Mouse (Mus musculus) hindbrain, embryonic 11.5 days (tissue): Measurements from ENCODE around the gene Sbk1. TPM values are rescaled to one million over a fixed set of nuclear protein-coding genes. Genes with fewer than 3 reads are reported as not detected.
A peak's percentile ranks its signal among the peaks of the same experiment; 100 is the strongest.

Experiments
- ATAC-seq: fragments of 200-750 bp; cut with Nextera tagmentation; 2 replicates; pipeline ENCODE4 v1.8.0; 2017; ENCODE audit warnings: mild to moderate bottlenecking, moderate TSS enrichment, moderate library complexity; ENCODE audit not compliant: low FRiP score
- DNase-seq: peaks from one replicate; pipeline ENCODE4 v3.0.0-alpha.2; 2015; ENCODE audit warnings: low spot score
- H3K27ac ChIP-seq: fragments of 300-500 bp; sonication (generic); 2 replicates; pipeline ENCODE4 v1.5.1; 2014; ENCODE audit warnings: mild to moderate bottlenecking, low read depth, low read length
- H3K27me3 ChIP-seq: fragments of 300-500 bp; sonication (generic); 2 replicates; pipeline ENCODE4 v1.6.1; 2014; ENCODE audit warnings: mild to moderate bottlenecking, low read length, moderate library complexity, mixed read lengths; ENCODE audit not compliant: control insufficient read depth, insufficient read depth
- H3K36me3 ChIP-seq: fragments of 300-500 bp; sonication (generic); 2 replicates; pipeline ENCODE4 v1.6.1; 2014; ENCODE audit warnings: mild to moderate bottlenecking, low read length, moderate library complexity, mixed read lengths; ENCODE audit not compliant: control insufficient read depth, insufficient read depth
- H3K4me1 ChIP-seq: fragments of 300-500 bp; sonication (generic); replicated peaks from 2 replicates; pipeline ENCODE4 v1.6.1; 2014; ENCODE audit warnings: low read length, mixed read lengths; ENCODE audit not compliant: control insufficient read depth, insufficient read depth
- H3K4me2 ChIP-seq: fragments of 300-500 bp; sonication (generic); replicated peaks from 2 replicates; pipeline ENCODE4 v1.6.1; 2014; ENCODE audit warnings: mild to moderate bottlenecking, low read depth, low read length
- H3K4me3 ChIP-seq: fragments of 300-500 bp; sonication (generic); 2 replicates; pipeline ENCODE4 v1.5.1; 2014; ENCODE audit warnings: low read depth, low read length
- H3K9ac ChIP-seq: fragments of 300-500 bp; sonication (generic); 2 replicates; pipeline ENCODE4 v1.6.1; 2014; ENCODE audit warnings: low read depth, low read length
- H3K9me3 ChIP-seq: fragments of 300-500 bp; sonication (generic); 2 replicates; pipeline ENCODE4 v1.6.1; 2016; ENCODE audit warnings: low read length; ENCODE audit not compliant: control insufficient read depth
- WGBS: fragments of 180-500 bp; shearing (Covaris S2); extraction: QIAGEN DNeasy Blood & Tissue Kit; methylation state at CpG from one replicate; pipeline ENCODE4 v1.1.7; 2014; 5-methylcytosine and 5-hydroxymethylcytosine counted together
- polyA plus RNA-seq: library from polyadenylated mRNA; unstranded; fragments of >200 nt; fragmentation: Nextera tagmentation; extraction: Ambion mirVana; gene quantifications from 2 replicates; pipeline ENCODE4 v1.2.1, GENCODE M21; 2014

Gene Sbk1
- polyA plus RNA-seq, 1 experiment from 2014 or later, result 137 TPM

- Histone ChIP-seq H3K9ac (no peak overlapping the region), H3K9me3 (no peaks in the 10 kb centered on the region), H3K36me3 (no peaks in the 10 kb centered on the region), H3K4me3 (no peak overlapping the region), H3K4me1 (no peaks in the 10 kb centered on the region), H3K4me2 (no peak overlapping the region), H3K27me3 (no peaks in the 10 kb centered on the region), H3K27ac (no peak overlapping the region)
- WGBS, result 88% methylated on average over 14 of the region's 14 CpGs
- ATAC-seq, result no peak
- DNase-seq, result no peak
Observed at GRCm38 (mm10) chr7:126240814-126241360, 31.5 kb upstream of the Sbk1 start.

- H3K4me2 ChIP-seq, result no peak overlapping the region
- no peaks in the 10 kb centered on the region for H3K36me3 ChIP-seq
- no peak overlapping the region for H3K4me3 ChIP-seq
- ATAC-seq (no peak), DNase-seq (no peak)
- H3K27ac ChIP-seq, result no peak overlapping the region
- H3K27me3 ChIP-seq, result no peaks in the 10 kb centered on the region
- H3K4me1 ChIP-seq, result no peaks in the 10 kb centered on the region
- H3K9ac ChIP-seq, result no peak overlapping the region
- no peaks in the 10 kb centered on the region for H3K9me3 ChIP-seq
- 75% methylated on average over 6 of the region's 6 CpGs for WGBS
Observed at GRCm38 (mm10) chr7:126244168-126244750, 28.2 kb upstream of the Sbk1 start.

DNA sequence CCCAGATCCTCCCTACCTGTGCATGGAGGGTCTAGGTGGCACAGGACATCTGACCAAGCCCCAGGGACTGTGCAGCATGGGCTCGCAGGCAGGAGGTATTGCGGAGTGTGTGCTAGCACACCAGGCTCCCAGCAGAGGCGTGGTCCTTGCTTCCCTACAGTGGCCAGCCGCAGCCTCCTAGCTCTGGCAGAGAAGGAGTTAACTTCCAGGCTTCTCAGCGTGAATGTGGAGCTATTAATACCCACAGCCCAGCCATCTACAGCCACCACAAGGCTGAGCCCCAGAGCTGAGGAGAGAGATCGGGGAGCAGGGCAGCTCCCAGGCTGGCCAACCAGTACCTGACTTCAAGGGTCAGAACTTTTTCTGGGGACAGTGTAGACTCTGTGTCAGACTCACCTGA lies 24.3 kb upstream of the Sbk1 start:
- WGBS, result 7% methylated on average over 6 of the region's 6 CpGs
- Histone ChIP-seq H3K36me3 (no peaks in the 10 kb centered on the region), H3K27ac (no peak overlapping the region), H3K9me3 (no peaks in the 10 kb centered on the region), H3K9ac (no peak overlapping the region), H3K27me3 (no peaks in the 10 kb centered on the region), H3K4me2 (0 out of 2 replicates have a peak overlapping the region, but pooled peaks have one; percentile 17), H3K4me1 (no peaks in the 10 kb centered on the region), H3K4me3 (no peak overlapping the region)
- no peak for DNase-seq
- ATAC-seq, result no peak

DNA sequence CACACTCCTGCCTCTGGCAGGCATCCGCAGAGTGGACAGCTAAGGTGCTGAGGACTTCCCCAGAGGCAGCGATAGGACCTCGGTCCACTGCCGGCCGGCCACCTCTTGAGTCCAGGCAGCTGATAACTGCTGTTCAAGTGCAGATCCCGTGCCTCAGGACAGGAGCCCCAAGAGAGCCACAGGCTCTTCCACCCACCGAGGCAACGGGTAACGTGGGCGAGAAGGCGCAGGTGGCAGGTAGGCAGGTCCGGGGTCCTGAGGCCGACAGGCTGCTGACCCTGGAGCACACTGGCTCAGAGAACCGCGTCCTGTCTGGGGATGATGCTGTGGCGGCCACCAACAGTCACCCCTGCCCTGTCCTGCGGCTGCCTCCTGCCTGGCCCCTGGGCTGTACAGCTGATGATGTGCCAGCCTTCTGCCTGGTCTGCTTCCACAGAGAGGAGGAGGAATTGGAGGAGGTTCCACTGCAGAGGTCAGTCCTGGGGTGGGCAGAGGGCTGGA lies 23.7 kb upstream of the Sbk1 start:
- H3K36me3 ChIP-seq, result no peaks in the 10 kb centered on the region
- H3K27me3 ChIP-seq, result no peaks in the 10 kb centered on the region
- no peaks in the 10 kb centered on the region for H3K9me3 ChIP-seq
- no peak overlapping the region for H3K9ac ChIP-seq
- no peak overlapping the region for H3K4me3 ChIP-seq
- no peak overlapping the region for H3K27ac ChIP-seq
- no peak for DNase-seq
- H3K4me1 ChIP-seq, result no peaks in the 10 kb centered on the region
- 48% methylated on average over 16 of the region's 17 CpGs for WGBS
- ATAC-seq, result no peak
- H3K4me2 ChIP-seq, result no peak overlapping the region

DNA sequence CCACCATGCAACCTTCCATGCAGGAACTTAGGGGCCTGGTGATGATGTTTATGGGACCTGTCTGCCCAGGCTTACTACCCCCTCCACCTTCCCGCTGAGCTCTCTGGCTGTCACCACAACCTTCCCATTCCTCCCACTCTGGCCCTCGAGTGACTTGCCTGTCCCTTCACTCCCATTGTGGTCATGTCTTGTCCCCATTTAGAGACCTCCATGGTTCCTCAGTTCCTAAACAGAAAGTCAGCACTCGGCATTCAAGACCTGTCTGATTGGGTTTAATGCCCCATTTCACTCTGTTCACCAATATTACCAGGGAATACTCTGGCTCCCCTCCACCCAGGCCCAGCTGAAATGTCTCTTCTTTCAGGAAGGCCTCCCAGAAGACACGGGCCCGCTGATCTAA lies 23.3 kb upstream of the Sbk1 start:
- Histone ChIP-seq H3K27ac (no peak overlapping the region), H3K4me3 (no peak overlapping the region), H3K4me1 (no peaks in the 10 kb centered on the region), H3K9ac (no peak overlapping the region), H3K4me2 (no peak overlapping the region), H3K27me3 (no peaks in the 10 kb centered on the region), H3K36me3 (no peaks in the 10 kb centered on the region), H3K9me3 (no peaks in the 10 kb centered on the region)
- no peak for ATAC-seq
- no peak for DNase-seq
- 83% methylated on average over 5 of the region's 5 CpGs for WGBS

- no peak overlapping the region for H3K4me3 ChIP-seq
- 71% methylated on average over 3 of the region's 3 CpGs for WGBS
- no peak overlapping the region for H3K27ac ChIP-seq
- no peak for ATAC-seq
- H3K9me3 ChIP-seq, result no peaks in the 10 kb centered on the region
- no peak for DNase-seq
- no peaks in the 10 kb centered on the region for H3K27me3 ChIP-seq
- no peaks in the 10 kb centered on the region for H3K4me1 ChIP-seq
- H3K9ac ChIP-seq, result no peak overlapping the region
- H3K36me3 ChIP-seq, result no peaks in the 10 kb centered on the region
- H3K4me2 ChIP-seq, result no peak overlapping the region
Observed at GRCm38 (mm10) chr7:126249986-126250385, 22.4 kb upstream of the Sbk1 start.

DNA sequence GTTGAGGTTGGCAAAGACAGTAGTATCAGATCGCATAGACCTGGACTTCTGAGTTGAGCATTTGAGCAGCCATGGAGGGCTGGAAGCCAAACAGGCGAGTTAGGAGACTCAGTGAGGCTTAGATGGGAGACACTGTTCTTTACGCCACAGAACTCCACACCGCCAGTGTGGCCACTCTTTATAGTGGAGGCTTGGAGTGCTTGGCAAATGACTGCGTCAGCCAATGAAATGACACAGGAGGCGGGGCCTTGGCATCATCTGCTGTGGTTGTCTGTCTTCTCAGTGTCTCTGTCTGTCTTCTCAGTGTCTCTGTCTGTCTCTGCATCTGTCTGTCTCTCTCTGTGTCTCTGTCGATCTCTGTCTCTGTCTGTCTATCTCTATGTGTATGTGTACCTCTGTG lies 21.9 kb upstream of the Sbk1 start:
- 79% methylated on average over 7 of the region's 7 CpGs for WGBS
- Histone ChIP-seq H3K9ac (no peak overlapping the region), H3K27ac (no peak overlapping the region)

DNA sequence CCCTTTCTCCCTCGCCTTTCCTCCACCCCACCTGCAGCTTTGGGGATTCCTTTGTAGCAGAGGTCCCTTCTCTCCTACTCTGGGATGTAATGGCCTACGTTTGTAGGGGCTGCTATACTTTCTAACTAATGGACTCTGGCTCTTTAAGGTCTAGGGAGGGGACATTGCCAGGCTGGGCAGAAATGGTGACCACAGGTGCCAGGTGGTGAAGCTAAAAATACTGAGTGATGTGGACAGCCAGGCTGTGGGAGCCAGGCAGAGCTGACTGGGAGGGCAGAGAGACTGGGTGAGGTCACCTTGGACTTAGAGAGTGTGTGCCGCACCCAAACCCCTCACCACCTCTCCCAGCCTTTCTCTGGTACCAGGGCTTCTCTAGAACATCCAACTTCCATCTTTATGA lies 20.7 kb upstream of the Sbk1 start:
- Histone ChIP-seq H3K4me3 (no peak overlapping the region), H3K4me2 (no peak overlapping the region), H3K4me1 (no peaks in the 10 kb centered on the region), H3K27me3 (no peaks in the 10 kb centered on the region), H3K27ac (no peak overlapping the region), H3K9me3 (no peaks in the 10 kb centered on the region), H3K36me3 (no peaks in the 10 kb centered on the region), H3K9ac (no peak overlapping the region)
- ATAC-seq (no peak), DNase-seq (no peak)
- 64% methylated on average over 3 of the region's 3 CpGs for WGBS

More for the DNA sequence above, 21.9 kb upstream of the Sbk1 start:
- H3K4me3 ChIP-seq, result no peak overlapping the region
- H3K9me3 ChIP-seq, result no peaks in the 10 kb centered on the region
- no peak overlapping the region for H3K4me2 ChIP-seq
- no peaks in the 10 kb centered on the region for H3K4me1 ChIP-seq
- no peaks in the 10 kb centered on the region for H3K27me3 ChIP-seq
- DNase-seq, result no peak
- no peaks in the 10 kb centered on the region for H3K36me3 ChIP-seq
- no peak for ATAC-seq

DNA sequence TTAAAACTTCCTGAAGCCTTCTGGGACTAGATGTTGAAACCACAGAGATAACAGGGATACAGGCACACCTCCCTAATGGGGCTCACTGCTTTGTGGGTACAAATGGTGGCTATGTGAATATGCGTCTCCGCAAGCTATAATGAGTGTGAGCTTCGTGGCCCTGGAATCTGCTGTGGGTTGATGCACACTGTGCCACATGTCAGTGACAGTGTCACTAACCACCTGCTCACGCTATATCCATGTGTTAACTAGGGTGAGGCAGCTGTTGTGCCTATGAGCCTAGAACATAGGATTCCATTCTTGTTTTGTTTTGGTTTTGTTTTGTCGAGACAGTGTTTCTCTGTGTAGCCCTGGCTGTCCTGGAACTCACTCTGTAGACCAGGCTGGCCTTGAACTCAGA lies 20.2 kb upstream of the Sbk1 start:
- H3K27me3 ChIP-seq, result no peaks in the 10 kb centered on the region
- H3K4me1 ChIP-seq, result no peaks in the 10 kb centered on the region
- no peaks in the 10 kb centered on the region for H3K9me3 ChIP-seq
- no peak overlapping the region for H3K4me3 ChIP-seq
- no peak overlapping the region for H3K9ac ChIP-seq
- WGBS, result 86% methylated on average over 5 of the region's 5 CpGs
- DNase-seq (no peak), ATAC-seq (no peak)
- H3K36me3 ChIP-seq, result no peaks in the 10 kb centered on the region
- H3K27ac ChIP-seq, result no peak overlapping the region
- H3K4me2 ChIP-seq, result no peak overlapping the region
